Mouse (Mus musculus) cerebellum, adult 9-11 months (tissue): ENCODE measurements around the gene Crebrf.

Experiments used
- DNase-seq: peaks from one replicate; pipeline ENCODE4 v3.0.0; 2022

The Crebrf gene

DNA sequence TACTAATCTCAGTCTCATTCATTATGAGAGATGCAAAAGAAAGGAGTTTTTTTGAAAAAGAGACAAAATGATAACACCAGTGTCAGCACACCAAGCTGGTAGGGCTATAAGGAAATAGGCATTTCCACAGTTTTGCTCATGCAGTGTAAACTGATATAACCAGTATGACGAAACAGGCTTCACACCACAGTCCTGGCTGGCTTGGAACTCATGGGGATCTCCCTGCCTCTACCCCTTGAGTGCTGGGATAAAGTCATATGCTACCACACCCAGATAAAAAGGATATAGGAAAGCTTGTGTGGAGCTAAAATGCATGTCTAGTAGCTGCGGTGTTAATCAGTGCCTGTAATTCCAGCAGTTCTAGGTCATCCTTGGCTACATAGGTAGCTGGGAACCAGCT lies 64.0 kb downstream of the Crebrf start:
- no peak for DNase-seq

DNA sequence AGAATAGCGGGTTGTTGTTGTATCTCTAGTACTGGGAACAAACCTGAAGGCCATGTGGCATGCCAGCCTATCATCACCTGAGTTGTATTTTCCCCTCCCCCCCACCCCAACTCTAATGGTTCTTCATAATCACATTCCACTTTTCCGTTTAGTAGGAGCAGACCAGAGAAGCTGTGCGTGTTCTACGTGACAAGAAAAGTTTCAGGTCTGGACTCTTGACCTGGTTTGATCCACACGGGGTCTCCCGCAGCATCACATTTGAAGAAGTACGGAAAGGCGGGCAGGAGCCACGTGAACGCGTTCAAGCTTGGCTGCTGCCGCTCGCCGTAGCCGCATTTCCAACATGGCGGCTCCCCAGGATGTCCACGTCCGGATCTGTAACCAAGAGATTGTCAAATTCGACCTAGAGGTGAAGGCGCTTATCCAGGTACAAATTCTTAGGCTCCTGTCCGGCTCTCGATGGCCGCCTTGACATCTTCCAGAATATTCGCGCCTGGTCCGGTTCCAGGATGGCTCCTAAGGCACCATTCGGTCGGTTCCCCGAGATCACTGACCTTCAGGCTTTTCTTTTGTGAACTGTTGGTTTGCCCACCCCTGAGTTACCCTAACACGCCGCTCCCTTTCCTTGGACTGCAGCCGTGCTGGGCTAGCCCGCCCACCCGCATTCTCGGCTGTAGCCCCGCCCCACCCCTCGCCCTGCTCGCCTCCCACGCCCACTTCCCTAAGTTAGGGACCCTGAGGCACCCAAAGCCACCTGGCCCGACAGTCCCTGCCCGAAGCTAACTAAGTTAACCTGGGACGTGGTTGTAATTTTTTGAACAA lies 65.5 kb downstream of the Crebrf start, which contains the start of gene Bnip1:
Bnip1 (plus strand) TSS at position 317 of the 822 bp plus-strand sequence.
- peak; percentile 76 for DNase-seq

DNA sequence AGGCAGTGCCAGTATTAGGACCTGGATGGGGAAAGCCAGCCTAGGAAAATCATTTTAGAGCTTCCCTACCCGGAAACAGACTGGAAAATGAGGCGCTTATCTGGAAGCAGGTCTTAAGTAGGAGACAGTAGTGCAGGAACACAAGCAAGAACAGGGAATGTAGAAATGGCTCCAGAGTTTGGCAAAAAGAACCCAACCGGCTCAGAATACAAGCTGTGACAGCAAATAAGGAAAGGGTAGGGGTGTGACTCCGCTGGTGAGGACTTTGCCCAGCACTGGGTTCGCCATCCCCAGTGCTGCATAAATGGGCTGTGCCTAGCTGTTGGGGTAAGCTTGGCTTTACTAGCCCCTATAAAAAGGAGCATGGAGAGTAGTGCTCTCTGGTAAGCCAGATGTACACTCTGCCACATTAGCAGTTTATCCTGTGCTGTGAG lies 66.2 kb downstream of the Crebrf start:
- DNase-seq: no peak

- no peak for DNase-seq
These were observed 69.1 kb downstream of the Crebrf start for GRCm38 (mm10) chr17:26784525-26784924.

GRCm38 (mm10) chr17:26786586-26786985 lies 71.1 kb downstream of the Crebrf start:
- DNase-seq: no peak

DNA sequence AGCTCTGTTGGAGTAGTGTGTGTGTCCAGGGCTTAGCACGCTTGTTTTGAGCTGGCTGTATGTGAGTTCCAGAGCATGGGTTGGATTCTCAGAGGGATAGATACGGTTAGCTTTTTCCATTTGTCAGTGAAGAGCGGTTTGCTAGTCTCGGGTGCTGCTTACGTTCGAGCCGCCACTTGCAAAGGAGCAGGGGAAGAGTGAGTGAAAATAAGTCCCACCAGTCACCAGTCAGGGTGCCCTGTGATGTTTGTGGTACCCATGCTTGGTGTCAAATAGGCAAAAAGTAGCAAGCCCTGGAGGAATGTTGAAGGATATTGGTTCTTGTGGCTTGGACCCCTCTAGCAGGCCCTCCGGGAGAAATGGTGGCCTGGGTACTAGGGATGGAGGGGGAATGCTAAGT lies 73.5 kb downstream of the Crebrf start:
- DNase-seq: no peak

DNA sequence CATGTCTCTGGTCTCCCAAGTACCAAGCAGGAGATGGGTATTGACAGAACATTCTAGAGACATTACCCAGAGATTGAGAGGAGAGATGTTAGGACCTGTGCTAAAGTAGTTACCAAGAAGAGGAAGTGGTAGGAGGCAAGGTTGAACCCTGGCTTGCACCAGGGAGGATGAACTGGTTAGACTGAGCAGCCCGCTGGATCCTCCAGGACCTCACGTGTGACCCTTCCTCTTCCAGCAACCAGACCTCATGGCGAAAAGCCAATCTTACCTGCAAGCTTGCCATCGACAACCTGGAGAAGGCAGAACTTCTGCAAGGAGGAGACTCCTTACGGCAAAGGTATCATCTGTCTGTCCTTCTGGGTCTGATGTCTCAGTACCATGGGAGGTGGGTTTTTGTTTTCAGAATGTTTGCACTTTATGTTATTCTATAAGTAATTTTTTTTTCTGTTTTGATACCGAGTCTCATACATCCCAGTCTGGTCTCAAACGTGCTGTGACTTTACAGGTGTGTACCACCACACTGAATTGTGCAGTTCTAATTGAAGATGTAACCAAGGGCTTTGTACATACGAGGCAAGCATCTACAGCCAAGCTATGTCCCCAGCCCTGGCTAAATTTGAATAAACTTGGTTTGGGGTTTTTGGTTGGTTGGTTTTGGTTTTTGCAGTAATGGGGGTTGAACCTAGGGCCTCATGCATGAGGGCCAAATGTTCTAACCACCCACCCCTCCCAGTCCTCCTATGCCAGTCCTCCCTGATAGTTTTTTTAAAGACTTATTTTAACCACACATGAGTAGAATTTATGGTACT lies 74.2 kb downstream of the Crebrf start:
- DNase-seq: no peak

GRCm38 (mm10) chr17:26790269-26791214 lies 75.1 kb downstream of the Crebrf start:
- no peak for DNase-seq

DNA sequence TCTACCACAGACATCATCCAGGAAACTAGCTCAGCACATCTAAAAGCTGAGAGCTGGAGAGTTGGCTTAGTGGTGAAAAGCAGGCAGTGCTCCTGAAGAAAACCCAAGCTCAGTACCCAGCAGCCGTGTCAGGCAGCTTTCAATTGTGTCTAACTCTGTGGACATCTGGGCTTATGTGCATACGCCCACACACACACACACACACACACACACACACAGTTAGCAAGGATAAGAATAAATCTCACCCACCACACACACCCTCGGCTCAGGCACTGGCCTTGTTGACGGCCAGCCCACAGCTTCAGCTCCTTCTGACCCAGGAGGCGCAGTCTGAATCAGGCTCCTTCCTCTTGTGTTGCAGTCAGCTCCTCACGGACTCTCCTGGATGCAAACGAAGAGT lies 76.1 kb downstream of the Crebrf start:
- DNase-seq: no peak

GRCm38 (mm10) chr17:26792096-26792495 lies 76.6 kb downstream of the Crebrf start:
- no peak for DNase-seq

- DNase-seq: no peak
These were observed 77.8 kb downstream of the Crebrf start for GRCm38 (mm10) chr17:26793068-26793765.

- no peak for DNase-seq
These were observed 79.3 kb downstream of the Crebrf start for GRCm38 (mm10) chr17:26794744-26795143.

DNA sequence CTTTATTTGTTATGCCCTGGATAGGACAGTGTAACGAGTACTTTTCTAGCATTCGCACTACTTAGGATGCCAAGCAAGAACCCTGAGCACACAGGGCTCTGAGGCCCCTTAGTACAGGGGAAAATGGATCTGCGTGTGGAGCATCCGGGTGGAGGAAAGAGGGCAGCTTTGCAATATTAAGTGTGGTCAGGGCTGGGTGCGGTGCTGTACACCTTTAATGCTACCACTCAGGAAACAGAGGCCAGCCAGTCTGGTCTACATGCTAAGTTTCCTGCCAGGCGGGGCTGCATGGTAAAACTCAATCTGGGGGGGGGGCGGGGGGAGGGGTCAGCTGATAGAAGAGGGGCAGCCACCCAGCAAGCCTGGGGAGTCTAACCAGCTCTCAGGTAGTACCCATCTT lies 79.9 kb downstream of the Crebrf start:
- no peak for DNase-seq

DNA sequence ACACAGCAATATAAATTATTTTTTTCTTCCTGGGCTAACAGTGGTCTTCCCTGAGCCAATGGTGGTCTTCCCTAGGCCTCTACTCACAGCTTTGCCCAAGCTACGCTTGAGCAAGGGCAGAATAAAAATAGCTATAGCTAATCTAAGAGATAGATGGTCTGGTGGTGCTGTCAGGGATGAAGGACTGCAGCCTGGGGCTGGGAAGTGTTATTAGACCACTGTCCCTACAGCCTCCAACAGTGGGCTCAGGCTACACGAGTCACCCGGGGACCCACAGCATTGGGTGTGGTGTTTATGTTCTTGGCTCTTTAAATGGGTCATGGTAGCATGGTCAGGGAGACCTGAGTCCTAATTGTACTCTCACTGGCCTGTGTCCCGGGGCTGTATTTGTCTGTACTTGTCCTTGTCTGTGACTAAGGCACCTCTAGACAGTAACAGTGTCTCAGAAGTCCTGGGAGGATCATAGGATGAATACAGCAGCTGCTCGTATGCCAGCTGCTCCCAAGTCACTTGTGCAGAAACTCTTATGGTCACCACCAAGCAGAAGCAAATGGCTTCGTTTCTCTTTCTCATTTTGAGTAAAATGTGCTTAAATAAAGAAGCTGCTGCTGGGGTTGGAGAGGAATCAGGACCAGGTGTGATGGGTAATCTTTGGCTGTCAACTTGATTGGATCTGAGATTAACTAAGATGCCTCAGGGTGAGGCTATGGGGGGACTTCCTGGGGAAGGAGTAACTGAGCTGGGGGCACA lies 82.1 kb downstream of the Crebrf start:
- no peak for DNase-seq

DNA sequence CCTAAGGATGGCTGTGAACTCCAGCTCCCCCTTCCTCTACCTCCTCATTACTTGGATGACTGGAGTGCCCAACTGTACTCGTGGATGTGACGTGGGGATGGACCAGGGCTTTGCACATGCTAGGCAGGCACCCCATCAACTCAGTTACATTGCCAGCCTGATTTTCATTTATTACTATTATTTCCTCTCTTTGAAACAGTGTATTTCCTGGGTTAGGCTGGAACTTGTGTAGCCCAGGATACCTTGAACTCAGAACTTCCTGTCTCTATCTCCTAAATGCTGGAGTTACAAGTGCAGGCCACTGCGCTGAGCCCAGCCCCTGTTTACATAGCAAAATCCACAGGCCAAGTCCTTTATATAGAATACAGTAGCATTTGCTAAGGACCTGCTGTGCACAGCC lies 87.4 kb downstream of the Crebrf start:
- no peak for DNase-seq

DNA sequence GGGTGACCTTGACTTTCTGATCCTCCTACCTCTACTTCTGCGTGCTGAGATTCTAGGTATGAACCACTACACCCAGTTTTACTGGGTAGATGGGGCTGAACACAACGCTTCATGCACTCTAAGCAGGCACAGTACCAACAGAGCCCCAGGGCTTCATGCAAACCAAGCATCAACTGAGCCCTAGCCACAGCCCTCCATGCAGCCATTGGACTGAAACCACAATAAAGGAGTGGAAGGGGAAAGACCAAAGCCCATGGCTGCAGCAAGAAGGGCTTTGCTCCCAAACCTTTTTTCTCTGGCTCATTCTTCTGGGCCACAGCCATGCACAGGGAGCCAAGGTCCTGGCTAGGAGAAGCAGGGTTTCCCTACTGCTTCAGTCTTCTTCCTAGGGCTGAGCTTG lies 97.2 kb downstream of the Crebrf start:
- no peak for DNase-seq

GRCm38 (mm10) chr17:26813497-26813896 lies 98.0 kb downstream of the Crebrf start:
- DNase-seq: no peak

- no peak for DNase-seq
These were observed 101.4 kb downstream of the Crebrf start for GRCm38 (mm10) chr17:26816810-26817209.

DNA sequence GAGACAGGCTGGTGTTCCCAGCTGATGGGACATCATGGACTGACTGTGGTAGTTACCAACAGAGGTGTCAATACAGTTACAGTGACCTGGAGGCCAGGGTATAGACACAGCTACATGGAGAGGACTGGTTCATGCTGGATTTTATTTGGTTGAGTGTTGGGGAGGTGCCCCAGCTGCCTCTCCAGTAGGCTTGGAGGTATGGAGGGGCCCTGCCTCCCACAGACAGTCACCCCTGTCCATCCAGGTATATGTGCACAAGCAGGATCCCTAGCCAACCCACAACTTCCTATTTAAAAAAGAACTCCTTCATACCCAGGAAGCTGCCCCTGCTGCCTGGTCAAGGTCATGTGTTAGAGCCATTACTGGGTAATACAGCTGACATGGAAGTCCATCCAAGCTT lies 102.3 kb downstream of the Crebrf start:
- DNase-seq: no peak

DNA sequence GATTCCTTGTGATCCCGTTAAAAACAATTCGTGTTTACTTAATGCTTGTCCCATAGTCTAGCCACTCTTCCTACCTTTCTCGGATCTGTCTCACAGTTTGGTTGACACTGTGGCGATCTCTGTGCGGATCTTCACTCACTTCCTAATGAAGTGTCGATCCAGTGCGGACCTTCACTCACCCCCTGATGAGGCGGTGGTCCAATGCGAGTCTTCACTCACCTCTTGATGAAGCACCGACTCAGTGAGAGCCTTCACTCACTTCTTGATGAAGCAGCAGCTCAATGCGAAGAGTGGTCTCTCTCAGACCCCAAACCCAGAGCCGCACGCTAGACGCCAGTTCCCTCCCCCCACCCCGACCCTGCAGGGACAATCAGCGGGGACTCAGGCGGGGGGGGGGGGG lies 110.7 kb downstream of the Crebrf start:
- DNase-seq: no peak
